Mouse (Mus musculus) fat pad, adult 2 months (tissue): Measurements from ENCODE around the gene Ttc16.

Experiments used
- DNase-seq: peaks from one replicate; pipeline ENCODE4 v3.0.0-alpha.2; 2011; ENCODE audit warnings: low read depth, low spot score; ENCODE audit errors: extremely low read depth

The Ttc16 gene

GRCm38 (mm10) chr2:32781710-32782109 is 6.3 kb upstream of the Ttc16 start:
- DNase-seq = no peak

DNA sequence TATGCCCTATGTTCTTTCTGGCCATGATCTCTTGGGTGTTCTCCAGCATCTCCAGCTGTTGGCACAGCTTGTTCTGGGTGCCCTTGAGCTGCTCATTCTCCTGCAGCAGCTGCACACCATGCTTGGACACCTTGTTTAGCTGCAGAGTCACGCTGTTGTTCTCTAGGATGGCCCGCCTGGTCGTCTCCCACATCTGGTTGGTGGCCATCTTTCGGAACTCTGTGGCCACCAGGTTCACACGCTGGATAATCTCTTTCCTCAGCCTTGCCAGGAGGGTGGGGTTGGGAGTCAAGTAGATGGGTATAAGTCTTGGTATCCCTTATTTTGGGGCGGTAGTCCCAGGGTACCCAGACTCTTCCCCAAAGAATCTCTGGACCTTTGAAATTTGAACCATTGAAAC is 4.3 kb upstream of the Ttc16 start:
- no peak for DNase-seq

DNA sequence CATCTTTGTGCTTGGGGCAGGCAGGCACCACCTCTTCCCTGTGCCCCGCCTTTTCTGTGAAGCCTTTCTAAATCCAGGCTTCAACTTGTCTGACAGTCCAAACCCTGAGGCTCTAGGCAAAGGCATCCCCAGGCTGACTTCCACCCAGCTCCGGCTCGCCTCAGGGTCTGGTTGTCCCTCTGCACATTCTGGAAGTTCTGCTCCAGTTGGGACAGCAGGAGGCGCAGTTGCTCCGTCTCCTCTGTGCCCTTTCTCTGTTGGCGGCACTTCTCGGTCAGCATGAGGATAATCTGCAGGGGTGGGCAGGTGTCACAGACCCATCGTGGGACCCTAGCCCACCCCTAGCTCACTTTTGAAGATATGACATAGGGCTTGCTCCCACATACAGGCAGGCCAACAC is 3.7 kb upstream of the Ttc16 start:
- DNase-seq = no peak

DNA sequence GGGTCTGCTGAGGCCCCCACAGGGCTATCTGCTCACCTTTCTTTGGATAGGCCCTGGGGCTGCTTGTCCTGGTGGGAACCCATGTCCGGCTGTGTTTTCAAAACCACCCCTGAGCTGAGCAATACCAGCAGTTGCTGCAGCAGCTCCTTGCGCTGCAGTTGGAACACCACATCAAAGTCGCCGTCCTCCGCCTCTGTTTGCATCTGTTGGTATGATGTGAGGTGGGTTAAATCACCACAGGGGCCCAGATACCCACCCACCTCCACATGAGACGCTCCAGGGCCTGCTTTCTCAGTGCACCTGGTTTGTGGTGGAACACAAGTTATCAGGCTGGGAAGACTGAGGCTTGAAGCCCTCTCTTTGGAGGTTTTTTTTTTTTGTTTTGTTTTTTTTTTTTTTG is 2.6 kb upstream of the Ttc16 start:
- no peak for DNase-seq

- no peak for DNase-seq
These were observed 759 bp upstream of the Ttc16 start for GRCm38 (mm10) chr2:32776192-32776591.

DNA sequence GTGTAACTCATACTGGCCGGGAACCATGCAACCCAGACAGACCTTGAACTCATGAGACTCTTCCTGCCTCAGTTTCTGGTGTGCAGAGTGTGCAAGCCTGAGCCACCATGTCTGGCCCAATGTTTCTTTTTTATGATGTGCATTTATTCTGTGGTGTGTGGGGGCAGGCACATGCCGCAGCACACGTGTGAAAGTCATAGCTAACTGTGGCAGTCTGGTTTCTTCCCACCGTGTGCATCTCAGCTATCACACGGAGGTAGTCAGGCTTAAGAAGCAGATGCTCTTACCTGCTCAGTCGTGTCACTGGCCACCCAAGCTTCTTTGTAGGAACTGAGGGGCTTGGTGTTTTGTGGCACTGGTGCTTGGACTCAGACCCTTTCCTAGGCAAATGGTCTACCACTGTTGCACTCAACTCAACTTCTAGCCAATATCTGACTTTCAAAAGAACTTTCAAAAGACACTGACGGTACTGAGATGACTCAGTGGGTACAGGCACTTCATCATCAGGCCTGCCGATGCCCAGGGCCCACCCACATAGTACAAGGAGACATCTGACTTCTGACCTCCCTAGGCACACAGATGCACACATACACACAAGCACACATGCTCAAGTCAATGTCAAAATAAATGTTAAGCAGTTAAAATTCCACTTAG is 2.7 kb downstream of the Ttc16 start:
- DNase-seq = no peak

DNA sequence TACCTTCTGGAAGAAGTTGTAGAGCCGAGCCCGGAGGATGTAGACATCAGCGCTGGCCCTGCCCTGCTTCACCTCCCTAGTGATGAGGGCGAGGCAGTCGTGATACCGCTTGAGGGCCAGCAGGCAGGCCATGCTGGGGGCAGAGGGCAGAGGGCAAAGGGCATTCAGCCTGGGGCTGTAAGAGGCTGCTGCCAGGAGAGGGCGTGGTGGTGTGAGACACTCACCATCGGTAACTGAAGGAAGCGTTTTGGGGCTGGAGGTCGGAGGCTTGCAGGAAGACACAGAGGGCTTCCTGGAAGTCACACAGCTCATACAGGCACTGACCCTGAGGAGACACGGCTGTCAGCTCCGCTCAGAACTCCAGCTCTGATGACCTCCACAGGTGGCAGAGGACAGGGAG is 3.5 kb downstream of the Ttc16 start:
- DNase-seq = no peak

GRCm38 (mm10) chr2:32769327-32770085 is 5.9 kb downstream of the Ttc16 start:
- no peak for DNase-seq

DNA sequence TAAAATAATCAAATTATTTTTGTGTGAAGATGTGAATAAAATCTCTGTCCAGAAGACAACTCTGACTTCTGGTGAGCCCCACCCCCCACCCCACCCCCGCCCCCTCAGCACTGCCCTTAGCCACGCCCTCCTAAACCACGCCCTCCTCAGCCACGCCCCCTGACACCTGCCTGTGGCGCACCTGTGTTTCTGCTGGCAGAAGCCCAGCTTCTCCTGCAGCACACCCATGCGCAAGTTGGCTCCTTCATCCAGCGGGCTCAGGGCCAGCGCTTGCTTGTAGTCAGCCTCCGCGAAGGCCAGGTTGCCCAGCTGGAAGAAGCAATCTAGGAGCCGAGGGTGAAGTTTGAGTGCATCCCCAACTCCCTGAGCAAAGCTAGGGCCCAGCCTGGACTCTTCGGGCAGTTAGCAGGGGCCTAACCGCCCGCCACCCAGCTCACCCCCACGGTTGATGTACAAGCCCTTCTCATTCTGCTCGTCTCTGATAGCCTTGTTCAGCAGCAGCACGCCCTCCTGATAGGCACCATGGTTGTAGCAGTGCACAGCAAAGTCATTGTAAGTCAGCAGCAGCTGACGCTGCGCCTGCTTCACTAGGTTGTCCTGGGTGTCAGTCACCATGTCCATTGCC is 6.7 kb downstream of the Ttc16 start:
- peak; percentile 42 for DNase-seq

DNA sequence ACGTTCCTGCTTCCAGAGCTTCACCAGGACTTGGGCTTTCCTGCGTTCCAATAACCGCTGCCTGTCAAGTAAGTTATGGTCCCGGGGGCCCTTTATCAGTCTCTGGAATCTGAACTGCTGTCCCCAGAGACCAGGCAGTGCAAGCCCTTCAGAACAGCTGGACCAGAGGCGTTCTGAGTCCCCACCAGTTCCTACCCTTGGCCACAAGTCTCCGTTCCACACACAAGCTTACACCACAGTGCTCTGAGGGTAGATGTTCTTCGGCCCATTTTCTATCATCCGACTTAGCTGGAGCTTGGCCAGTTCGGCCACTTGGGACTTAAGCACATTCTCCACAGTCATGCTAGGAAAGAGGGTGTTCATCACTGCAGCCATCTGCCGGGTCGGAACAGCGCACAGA is 8.2 kb downstream of the Ttc16 start:
- DNase-seq = no peak

DNA sequence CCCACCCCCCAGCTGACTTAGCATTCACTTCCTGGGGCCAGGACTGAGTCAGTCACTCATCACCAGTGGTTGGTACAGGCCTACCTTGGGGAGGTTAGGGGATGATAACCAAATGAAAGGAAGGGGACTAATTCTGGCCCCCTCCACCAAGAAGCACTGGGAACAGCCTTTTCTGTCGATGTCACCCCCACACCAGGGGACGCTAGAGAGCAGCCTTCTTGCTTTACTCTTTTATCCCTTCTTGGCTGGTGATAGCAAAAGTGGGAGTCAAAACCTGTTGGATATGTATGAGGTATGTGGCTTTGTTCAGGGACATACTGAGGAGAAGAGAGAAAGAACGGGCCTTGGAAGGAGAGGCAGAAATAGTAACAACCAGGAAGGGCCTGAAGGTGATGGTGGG is 12.1 kb downstream of the Ttc16 start:
- DNase-seq = no peak

DNA sequence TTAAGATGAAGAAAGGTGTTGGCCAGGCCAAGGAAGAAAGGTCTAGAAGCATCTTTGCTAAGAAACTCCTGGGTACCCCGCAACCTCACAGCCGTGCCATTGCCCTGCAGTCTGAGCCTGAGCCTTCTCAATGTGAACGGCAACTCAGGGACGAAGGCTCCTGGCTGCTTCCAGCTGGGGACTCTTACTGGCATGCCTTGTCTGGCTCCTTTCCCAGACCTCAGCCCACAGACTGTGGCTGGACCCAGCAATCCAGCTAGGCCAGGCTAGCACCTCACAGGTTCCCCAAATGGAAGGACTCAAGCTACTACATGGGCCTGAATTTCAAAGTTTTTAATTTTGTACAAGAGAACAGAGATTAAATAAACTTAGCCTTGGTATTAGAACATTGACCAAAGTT is 13.6 kb downstream of the Ttc16 start:
- DNase-seq = no peak

DNA sequence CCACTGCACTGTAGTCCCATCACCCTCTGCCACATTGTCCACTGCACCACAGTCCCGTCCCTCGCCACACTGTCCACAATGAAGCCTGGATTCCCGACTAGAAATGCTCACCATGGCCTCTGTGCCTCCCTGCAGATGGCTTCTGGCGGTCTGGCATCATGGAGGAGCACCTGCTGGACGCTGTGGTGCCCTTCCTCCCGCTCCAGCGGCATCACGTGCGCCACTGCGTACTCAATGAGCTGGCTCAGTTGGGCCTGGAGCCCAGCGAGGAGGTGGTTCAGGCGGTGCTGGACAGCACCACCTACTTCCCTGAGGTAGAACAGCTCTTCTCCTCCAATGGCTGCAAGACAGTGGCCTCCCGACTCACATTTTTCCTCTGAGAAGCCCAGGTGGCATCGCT is 14.1 kb downstream of the Ttc16 start:
- DNase-seq = no peak

- no peak for DNase-seq
These were observed 16.4 kb downstream of the Ttc16 start for GRCm38 (mm10) chr2:32759001-32759400.

- no peak for DNase-seq
These were observed 16.9 kb downstream of the Ttc16 start for GRCm38 (mm10) chr2:32758503-32758902.

DNA sequence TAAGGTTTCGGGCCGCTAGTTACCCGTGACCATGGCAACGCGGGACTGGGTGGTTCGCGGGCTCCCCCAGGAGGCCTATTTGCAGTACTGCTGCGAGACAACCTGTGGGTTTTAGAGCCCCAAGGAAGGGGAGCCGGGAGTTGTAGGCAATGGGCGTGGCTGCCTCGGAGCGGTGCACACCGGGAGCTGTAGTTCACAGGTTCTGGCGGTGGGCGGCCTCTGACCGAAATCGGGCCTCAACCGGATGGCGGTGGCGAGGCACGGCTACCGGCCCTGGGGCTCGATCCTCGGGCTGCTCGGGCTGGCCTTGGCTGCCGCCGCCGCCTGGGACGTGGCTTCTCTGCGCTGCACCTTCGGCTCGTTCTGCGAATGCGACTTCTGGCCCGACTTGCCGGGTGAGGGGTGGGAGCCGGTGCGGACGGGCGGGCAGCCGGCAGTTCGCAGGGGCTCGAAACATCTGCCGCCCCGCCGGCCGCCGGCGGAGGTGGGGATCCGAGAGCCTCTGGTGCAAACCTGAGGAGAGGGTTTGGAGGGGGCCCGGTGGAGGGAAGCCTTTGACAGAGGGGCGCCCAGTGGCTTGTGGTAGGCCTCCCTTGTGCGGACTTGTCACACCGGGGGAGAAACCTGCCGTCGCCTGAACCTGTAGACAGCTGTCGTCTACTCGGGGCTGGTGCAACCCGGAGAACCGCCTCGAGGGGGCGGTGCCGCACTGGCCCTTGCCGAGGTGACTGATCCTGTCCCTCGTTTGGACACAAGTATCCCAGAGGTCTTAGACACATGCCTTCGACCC is 18.2 kb downstream of the Ttc16 start, which contains the start of gene Tor2a:
Gene Tor2a (plus strand): TSS at position 179 of the 790 bp plus-strand sequence.
- peak; percentile 57 for DNase-seq

GRCm38 (mm10) chr2:32756674-32757055 is 18.8 kb downstream of the Ttc16 start:
- DNase-seq = no peak

DNA sequence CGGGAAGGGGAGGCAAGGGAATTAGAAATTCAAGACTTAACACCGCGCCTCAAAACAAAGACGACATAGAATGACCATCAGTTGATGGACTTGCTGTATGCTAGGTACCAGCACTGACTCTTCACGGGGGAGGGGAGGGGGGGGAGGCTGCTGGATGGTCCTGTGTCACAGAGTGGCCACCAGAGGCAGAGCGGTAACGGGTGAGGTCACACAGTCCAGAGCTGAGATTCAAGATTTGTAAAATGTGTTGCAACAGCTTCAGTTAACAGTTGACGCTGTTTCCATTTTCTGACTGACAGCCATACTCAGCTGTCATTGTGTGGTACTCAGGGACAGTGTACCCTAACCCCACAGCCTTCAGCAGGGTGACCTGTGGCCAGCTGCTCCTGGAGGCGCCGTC is 23.3 kb downstream of the Ttc16 start:
- no peak for DNase-seq

DNA sequence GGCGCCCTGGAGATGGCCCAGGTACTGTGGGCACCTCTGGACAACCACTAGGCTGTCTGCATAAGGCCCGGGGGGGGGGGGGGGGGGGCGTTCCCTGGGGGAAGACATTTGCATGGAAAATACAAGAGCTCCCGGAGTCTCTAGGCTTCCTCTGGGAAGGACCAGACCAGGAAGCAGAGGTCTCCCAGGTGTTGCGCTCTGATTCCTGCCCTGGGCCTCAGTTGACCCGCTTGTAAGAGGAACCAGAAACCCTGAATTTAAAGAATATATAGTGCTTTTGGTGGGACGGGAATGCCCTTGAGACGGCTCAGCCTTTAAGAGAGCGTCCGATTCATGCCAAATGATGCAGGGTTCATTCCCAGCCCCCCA is 23.8 kb downstream of the Ttc16 start:
- no peak for DNase-seq

DNA sequence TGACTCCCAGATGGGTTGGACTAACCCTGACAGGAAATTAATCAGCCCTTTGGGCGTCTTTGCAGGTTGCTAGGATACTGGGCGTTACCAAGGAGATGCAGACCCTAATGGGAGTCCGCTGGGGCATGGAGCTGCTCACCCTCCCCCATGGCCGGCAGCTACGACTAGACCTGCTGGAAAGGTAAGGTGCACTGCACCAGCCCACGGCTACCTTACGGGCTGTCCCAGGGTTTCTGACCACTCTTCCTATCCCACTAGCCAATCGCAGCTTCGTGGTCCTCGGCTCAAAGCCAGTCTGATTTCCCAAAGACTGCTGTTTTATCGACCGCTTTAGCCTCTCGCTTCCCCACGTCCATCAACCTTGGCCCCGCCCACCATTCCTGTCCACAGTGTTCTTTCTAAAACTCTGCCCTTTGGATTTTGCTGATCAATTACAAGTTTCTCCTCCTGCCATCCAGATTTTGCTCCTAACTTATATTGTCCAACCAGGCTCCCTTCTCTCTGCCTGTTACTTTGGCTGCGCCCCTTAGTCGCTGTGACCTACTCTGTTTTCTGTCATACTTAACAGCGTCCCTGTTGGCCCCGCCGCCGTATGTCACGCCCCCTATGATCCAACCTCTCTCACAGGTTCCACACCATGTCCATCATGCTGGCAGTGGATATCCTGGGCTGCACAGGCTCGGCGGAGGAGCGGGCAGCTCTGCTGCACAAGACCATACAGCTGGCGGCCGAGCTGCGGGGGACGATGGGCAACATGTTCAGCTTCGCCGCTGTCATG is 24.4 kb downstream of the Ttc16 start:
- DNase-seq = no peak

DNA sequence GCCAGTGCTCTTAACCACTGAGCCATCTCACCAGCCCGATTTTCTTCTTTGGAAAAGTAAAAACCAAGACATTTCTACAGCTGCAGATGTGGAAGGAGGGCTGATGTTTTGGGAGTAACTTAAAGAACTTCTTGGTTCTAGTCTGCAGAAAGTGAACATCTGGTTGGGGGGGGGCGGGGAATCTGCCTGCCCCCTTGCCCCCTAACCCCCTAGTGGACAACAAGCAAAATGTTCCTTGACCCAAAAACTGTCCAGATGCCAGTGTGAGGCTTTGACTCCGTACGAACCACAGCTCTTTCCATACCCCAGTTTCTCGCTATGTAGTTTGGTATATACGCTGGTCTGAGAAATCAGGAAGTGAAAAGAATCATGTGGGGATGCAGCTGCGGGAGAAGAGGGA is 25.2 kb downstream of the Ttc16 start:
- no peak for DNase-seq
